Mouse (Mus musculus) ES-E14 (cell line): ENCODE measurements around the gene Cpsf6. TPM values are rescaled to one million over a fixed set of nuclear protein-coding genes. Genes with fewer than 3 reads are reported as not detected.
A peak's percentile ranks its signal among the peaks of the same experiment; 100 is the strongest.
"Not testable (repeated sequence)": the region's sequence is repeated elsewhere in the genome, so short reads cannot be mapped to it uniquely, and the experiment has no call there.

Source experiments
- DNase-seq: peaks from one replicate; pipeline ENCODE4 v3.0.0-alpha.2; 2013; ENCODE audit warnings: low read depth, low spot score
- H3K27ac ChIP-seq: 2 replicates; pipeline ENCODE4 v1.5.1; 2012; ENCODE audit warnings: low read depth, mild to moderate bottlenecking, low read length, moderate library complexity, mixed read lengths; ENCODE audit not compliant: poor library complexity, insufficient read depth, severe bottlenecking
- H3K36me3 ChIP-seq: 2 replicates; pipeline ENCODE4 v1.6.1; 2012; ENCODE audit warnings: mild to moderate bottlenecking, low read length, moderate library complexity, mixed read lengths; ENCODE audit not compliant: control insufficient read depth, poor library complexity, insufficient read depth, severe bottlenecking
- H3K4me1 ChIP-seq, 2 experiments: fragments of 150-350 bp in 1 of 2; sonication (generic) in 1 of 2; 2 replicates each; pipeline ENCODE4 v1.6.1; 2012; ENCODE audit warnings: low read length in 2 of 2, mild to moderate bottlenecking in 1 of 2, mixed read lengths in 1 of 2; ENCODE audit not compliant: control insufficient read depth in 2 of 2, insufficient read depth in 2 of 2, poor library complexity in 1 of 2
- H3K4me3 ChIP-seq, 2 experiments: fragments of 150-350 bp in 1 of 2; sonication (generic) in 1 of 2; 2 replicates each; pipeline ENCODE4 v1.5.1; 2012; ENCODE audit warnings: low read length in 2 of 2, low read depth in 1 of 2, mild to moderate bottlenecking in 1 of 2, mixed read lengths in 1 of 2; ENCODE audit not compliant: insufficient read depth in 1 of 2, poor library complexity in 1 of 2, severe bottlenecking in 1 of 2
- H3K9ac ChIP-seq: 2 replicates; pipeline ENCODE4 v1.6.1; 2012; ENCODE audit warnings: low read depth, mild to moderate bottlenecking, low read length, mixed read lengths; ENCODE audit not compliant: poor library complexity, insufficient read depth, severe bottlenecking
- H3K9me3 ChIP-seq: fragments of 150-350 bp; sonication (generic); 2 replicates; pipeline ENCODE4 v1.6.1; 2012; ENCODE audit warnings: low read depth, mild to moderate bottlenecking, low read length; ENCODE audit not compliant: control insufficient read depth, insufficient read depth
- CHD2 ChIP-seq: IDR thresholded peaks from 2 replicates; pipeline ENCODE4 v1.6.1; 2014; ENCODE audit warnings: mild to moderate bottlenecking, low read depth, low read length, inconsistent platforms
- HCFC1 ChIP-seq: IDR thresholded peaks from 2 replicates; pipeline ENCODE4 v1.6.1; 2012; ENCODE audit warnings: low read length, inconsistent platforms, borderline replicate concordance; ENCODE audit not compliant: insufficient read depth
- MAFK ChIP-seq: IDR thresholded peaks from 2 replicates; pipeline ENCODE4 v1.6.1; 2014; ENCODE audit warnings: mild to moderate bottlenecking, low read depth, low read length, inconsistent platforms; ENCODE audit not compliant: insufficient read depth
- ZC3H11A ChIP-seq: IDR thresholded peaks from 2 replicates; pipeline ENCODE4 v1.6.1; 2012; ENCODE audit warnings: low read depth, mild to moderate bottlenecking, inconsistent platforms, low read length, borderline replicate concordance
- ZNF384 ChIP-seq: IDR thresholded peaks from 2 replicates; pipeline ENCODE4 v1.6.1; 2012; ENCODE audit warnings: low read depth, low read length, inconsistent platforms
- in situ Hi-C, 2 experiments: fragments of 600-800 bp; cut with MboI; formaldehyde crosslinking; loops; one replicate each; pipeline ENCODE4 v1.15.1; 2025; ENCODE audit warnings: low sequenced_read_pairs in 2 of 2, inconsistent platforms in 1 of 2; ENCODE audit not compliant: unreplicated experiment in 2 of 2
- total RNA-seq: library from RNA; depleted of rRNA; stranded (reverse); fragments of 300-350 nt; gene quantifications from 2 replicates; pipeline ENCODE4 v1.2.3, GENCODE M21; 2012

Gene Cpsf6
- total RNA-seq, 1 experiment: 129 TPM

DNA sequence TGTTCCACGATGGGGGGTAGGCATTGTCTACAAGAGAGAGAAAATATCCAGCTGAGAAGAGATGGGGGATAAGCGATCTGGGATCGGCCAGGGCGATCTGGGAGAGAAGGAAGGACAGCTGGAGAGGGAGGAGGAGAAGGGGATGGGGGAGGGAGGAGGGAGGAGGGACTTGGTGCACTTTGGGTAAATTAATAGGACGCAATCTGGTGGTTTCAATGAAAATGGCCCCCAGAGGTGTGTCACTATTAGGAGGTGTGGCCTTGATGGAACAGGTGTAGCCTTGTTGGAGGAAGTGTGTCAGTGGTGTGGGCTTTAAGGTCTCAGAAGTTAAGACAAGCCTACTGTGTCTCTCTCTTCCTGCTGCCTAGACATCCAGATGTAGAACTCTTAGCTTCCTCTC is 11.2 kb upstream of the Cpsf6 start:
- no peak for DNase-seq
- TF ChIP-seq CHD2 (no peak), MAFK (no peak), ZC3H11A (no peak), HCFC1 (no peak), ZNF384 (no peak)

GRCm38 (mm10) chr10:117389904-117390875 is 10.4 kb upstream of the Cpsf6 start:
- Histone ChIP-seq H3K9ac (no peak overlapping the region), H3K27ac (no peak overlapping the region), H3K36me3 (no peaks in the 10 kb centered on the region), H3K9me3 (no peaks in the 10 kb centered on the region), H3K4me1 (peaks cover 2 to 3% of the 10 kb centered on the region in 2 experiments; a peak in 1 of 4 replicates), H3K4me3 (peak overlapping the region; percentile 15 to 50)
- TF ChIP-seq ZNF384: no peak
- no peak for TF ChIP-seq MAFK
- no peak for TF ChIP-seq HCFC1
- TF ChIP-seq CHD2: no peak
- TF ChIP-seq ZC3H11A: no peak
- in situ Hi-C loops: no loop called here
- DNase-seq: no peak

More for the DNA sequence above, 11.2 kb upstream of the Cpsf6 start:
- Histone ChIP-seq H3K36me3 (no peaks in the 10 kb centered on the region), H3K27ac (no peak overlapping the region), H3K9ac (no peak overlapping the region), H3K9me3 (no peaks in the 10 kb centered on the region), H3K4me1 (peaks cover 2 to 3% of the 10 kb centered on the region in 2 experiments; a peak in 1 of 4 replicates), H3K4me3 (peak overlapping the region; percentile 15 to 50; a peak in 3 of 4 replicates)
- in situ Hi-C loops: no loop called here

DNA sequence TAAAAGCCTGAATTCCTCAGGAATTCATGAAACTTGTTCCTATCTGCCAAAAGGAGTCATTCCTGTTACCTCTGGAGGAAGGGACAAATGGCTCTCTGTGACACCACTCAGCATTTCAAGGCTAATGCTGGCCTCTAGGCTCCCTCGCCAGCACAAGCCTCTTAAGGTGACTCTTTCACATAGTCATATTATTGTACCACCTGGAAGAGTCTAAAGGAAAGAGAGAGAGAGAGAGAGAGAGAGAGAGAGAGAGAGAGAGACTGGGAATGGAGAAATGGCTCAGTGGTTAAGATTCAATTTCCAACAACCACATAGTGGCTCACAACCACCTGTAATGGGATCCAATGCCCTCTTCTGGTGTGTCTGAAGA is 9.5 kb upstream of the Cpsf6 start:
- H3K9ac ChIP-seq: no peak overlapping the region
- DNase-seq: no peak
- no peak overlapping the region for H3K4me3 ChIP-seq
- in situ Hi-C loops: no loop called here
- H3K36me3 ChIP-seq: no peaks in the 10 kb centered on the region
- H3K27ac ChIP-seq: no peak overlapping the region
- TF ChIP-seq ZNF384 (no peak), MAFK (no peak), ZC3H11A (no peak), HCFC1 (no peak), CHD2 (no peak)
- peaks cover 2 to 3% of the 10 kb centered on the region in 2 experiments; a peak in 1 of 4 replicates for H3K4me1 ChIP-seq
- H3K9me3 ChIP-seq: no peaks in the 10 kb centered on the region

- H3K9ac ChIP-seq: no peak overlapping the region
- no peaks in the 10 kb centered on the region for H3K36me3 ChIP-seq
- H3K4me3 ChIP-seq: no peak overlapping the region
- no peak for TF ChIP-seq CHD2
- TF ChIP-seq HCFC1: no peak
- no peak for TF ChIP-seq MAFK
- TF ChIP-seq ZNF384: no peak
- TF ChIP-seq ZC3H11A: no peak
- in situ Hi-C loops: no loop called here
- no peak for DNase-seq
- H3K9me3 ChIP-seq: no peaks in the 10 kb centered on the region
- H3K4me1 ChIP-seq: peaks cover 2 to 3% of the 10 kb centered on the region in 2 experiments; a peak in 1 of 4 replicates
- H3K27ac ChIP-seq: no peak overlapping the region
These were observed 9.0 kb upstream of the Cpsf6 start for GRCm38 (mm10) chr10:117388637-117389370.

- H3K4me3 ChIP-seq, in situ Hi-C loops, DNase-seq: not testable (repeated sequence)
These were observed 8.3 kb upstream of the Cpsf6 start for GRCm38 (mm10) chr10:117387961-117388636.

More at GRCm38 (mm10) chr10:117387961-117388636, 8.3 kb upstream of the Cpsf6 start:
- not testable (repeated sequence) for H3K4me1 ChIP-seq, H3K9ac ChIP-seq, H3K27ac ChIP-seq, H3K9me3 ChIP-seq, H3K36me3 ChIP-seq
